Mouse (Mus musculus) B cell, adult 2 months (primary cell): Measurements from ENCODE around the gene Cd244a.
A peak's percentile ranks its signal among the peaks of the same experiment; 100 is the strongest.

ENCODE experiments used
- DNase-seq, 2 experiments: peaks; one replicate each; pipeline ENCODE4 v3.0.0; 2022

Gene Cd244a

GRCm38 (mm10) chr1:171558898-171559297 lies at the start of gene Cd244a:
TSS of gene Cd244a (plus strand) at chr1:171559193.
- peak; percentile 32 to 38 for DNase-seq

- no peak for DNase-seq
These were observed 45.8 kb upstream of the Cd244a start for GRCm38 (mm10) chr1:171513234-171513633.

- DNase-seq: no peak
These were observed 45.2 kb upstream of the Cd244a start for GRCm38 (mm10) chr1:171513760-171514159.

- DNase-seq: peak; percentile 24 to 44
These were observed 44.0 kb upstream of the Cd244a start for GRCm38 (mm10) chr1:171515039-171515438.

GRCm38 (mm10) chr1:171515557-171515956 lies 43.4 kb upstream of the Cd244a start:
- DNase-seq: no peak

GRCm38 (mm10) chr1:171531367-171531766 lies 27.6 kb upstream of the Cd244a start:
- no peak for DNase-seq

- DNase-seq: peak; percentile 38
These were observed 26.2 kb upstream of the Cd244a start for GRCm38 (mm10) chr1:171532830-171533229.

DNA sequence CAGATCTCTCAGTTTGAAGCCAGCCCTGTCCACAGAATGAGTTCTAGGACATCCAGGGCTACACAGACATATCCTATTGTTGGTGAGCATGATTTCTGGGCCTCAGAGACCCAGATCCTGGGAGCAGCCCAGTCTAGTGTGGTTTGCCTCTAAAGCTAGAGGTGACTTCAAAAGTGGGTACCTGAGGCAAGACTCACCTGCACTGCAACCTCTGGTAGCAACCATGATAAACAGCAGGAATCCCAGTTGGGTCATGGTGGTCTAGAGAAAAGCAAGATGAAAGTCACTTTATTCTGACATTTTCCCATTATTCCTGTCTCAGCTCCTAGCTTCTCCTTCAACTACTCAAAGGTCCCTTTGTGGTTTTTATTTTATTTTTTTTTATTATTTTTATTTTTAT lies 24.4 kb upstream of the Cd244a start:
- no peak for DNase-seq

GRCm38 (mm10) chr1:171535194-171535593 lies 23.8 kb upstream of the Cd244a start, which contains the start of gene Itln1:
TSS of gene Itln1 (minus strand) at chr1:171535294.
- DNase-seq: no peak

- no peak for DNase-seq
These were observed 18.3 kb upstream of the Cd244a start for GRCm38 (mm10) chr1:171540694-171541093.

DNA sequence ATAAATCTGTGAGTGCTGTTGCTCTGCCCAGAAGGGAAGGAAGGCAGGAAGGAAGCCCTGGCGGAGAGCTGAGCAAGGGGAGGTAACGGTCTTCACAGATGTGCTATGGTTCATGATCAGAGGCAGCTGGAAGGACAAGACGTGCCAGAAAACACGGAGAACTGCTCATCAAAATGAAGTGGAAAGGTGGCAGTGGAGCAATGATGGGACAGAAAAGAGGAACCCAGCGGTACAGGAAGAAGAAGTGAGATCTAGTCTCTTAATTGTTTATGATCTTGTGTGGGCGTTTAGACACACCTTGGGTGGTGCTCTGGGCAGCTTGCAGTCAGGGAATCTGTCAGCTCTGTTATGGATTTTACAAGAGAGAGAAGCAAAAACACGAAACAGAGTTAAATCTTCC lies 7.7 kb upstream of the Cd244a start:
- DNase-seq: peak; percentile 70 to 71

GRCm38 (mm10) chr1:171552230-171552629 lies 6.8 kb upstream of the Cd244a start:
- DNase-seq: no peak

DNA sequence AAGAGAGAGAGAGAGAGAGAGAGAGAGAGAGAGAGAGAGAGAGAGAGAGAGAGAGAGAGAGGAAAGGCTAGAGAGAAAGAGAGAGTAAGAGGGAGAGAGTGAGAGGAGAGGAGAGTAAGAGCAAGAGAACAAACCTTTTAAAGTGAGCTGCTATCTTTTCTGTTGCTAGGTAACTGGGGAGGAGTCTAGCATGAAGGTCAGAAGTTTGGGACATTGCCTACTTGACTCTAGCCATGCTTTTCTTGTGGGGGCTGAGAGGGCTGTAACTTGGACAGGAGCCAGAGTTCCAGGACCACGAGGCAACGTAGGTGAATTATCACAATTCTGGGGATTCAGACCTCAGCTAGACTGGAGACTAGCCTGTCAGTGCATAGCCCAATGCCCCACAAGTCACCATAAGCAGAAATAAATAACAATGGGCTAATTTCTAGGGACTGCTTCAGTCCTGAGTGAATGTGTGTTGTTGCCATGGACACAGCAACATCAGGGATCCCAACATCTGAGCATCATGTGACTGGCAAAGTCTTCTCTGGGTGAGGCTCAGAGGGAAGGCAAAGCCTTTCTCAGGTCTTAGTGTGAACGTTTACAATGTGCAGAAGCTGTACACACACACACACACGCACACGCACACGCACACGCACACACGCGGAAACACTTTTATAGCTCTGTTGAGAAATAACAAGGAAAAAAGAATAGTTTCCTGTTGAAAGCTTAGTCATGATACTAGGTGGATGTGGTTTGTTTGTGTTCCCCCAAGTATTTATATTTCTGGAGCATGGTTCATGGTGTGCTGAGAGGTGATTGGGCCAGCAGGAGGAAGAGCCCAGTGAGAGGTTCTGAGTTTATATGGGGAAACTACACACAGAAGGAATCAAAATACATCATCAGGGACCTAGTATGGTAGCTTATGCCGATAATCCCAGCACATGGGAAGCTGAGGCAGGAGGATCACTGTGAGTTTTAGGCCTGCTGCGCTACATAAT lies 5.3 kb upstream of the Cd244a start:
- no peak for DNase-seq

GRCm38 (mm10) chr1:171556366-171556765 lies 2.6 kb upstream of the Cd244a start:
- no peak for DNase-seq

- DNase-seq: no peak
These were observed 586 bp upstream of the Cd244a start for GRCm38 (mm10) chr1:171558407-171558806.

GRCm38 (mm10) chr1:171560262-171560661 lies 1.3 kb downstream of the Cd244a start:
- DNase-seq: no peak

GRCm38 (mm10) chr1:171561200-171561599 lies 2.2 kb downstream of the Cd244a start:
- DNase-seq: no peak

DNA sequence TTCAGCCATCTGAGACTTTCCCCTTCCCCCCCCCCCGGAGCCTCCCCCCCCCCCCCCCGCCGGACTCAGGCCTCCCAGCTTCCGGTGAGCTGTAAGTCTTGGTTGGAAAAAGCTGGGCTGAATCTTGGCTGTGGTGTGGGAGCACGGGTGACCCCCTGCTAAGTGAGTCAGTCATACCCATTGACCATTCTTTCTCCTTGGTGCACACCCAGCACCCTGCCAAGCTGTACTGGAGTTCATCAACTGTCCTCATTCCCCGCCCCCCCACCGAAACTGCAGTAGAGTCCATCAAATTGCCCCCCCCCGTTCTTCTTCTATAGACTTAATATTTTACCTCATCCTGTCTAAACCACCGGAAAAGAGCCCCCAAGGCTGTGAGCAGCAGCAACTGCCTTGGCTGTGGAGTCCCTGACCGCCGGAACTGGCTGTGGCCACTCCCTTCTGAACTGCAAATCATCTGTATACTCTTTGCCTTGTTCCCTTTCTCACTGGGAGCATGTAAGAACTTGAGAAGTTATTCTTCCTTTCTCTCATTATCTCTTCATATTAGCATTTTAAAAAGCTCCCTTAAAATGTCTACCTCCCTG lies 2.7 kb downstream of the Cd244a start:
- peak; percentile 36 to 38 for DNase-seq

- DNase-seq: peak; percentile 59 to 63
These were observed 4.0 kb downstream of the Cd244a start for GRCm38 (mm10) chr1:171563042-171563441.

GRCm38 (mm10) chr1:171564247-171564646 lies 5.3 kb downstream of the Cd244a start:
- DNase-seq: peak; percentile 64

GRCm38 (mm10) chr1:171565888-171566287 lies 6.9 kb downstream of the Cd244a start:
- DNase-seq: no peak

- peak; percentile 85 to 87 for DNase-seq
These were observed 7.8 kb downstream of the Cd244a start for GRCm38 (mm10) chr1:171566777-171567176.

DNA sequence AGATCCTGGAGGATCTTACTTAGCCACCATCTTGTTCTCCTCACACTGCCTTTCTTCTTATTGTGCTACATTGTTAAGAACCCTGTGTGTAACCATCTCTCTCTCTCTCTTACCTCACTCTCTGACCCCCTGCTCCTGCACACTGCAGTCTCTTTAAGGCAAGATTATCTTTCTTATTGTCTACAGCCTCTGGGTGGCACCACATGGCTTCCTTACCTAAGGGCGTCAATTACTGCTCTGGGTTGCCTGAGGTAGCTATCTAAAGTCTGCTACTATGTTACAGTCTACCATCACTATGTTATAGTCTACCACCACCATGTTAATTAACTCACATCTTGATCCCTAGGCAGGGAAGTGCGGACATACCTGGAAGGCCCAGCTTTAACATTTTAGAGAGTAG lies 9.4 kb downstream of the Cd244a start:
- no peak for DNase-seq

DNA sequence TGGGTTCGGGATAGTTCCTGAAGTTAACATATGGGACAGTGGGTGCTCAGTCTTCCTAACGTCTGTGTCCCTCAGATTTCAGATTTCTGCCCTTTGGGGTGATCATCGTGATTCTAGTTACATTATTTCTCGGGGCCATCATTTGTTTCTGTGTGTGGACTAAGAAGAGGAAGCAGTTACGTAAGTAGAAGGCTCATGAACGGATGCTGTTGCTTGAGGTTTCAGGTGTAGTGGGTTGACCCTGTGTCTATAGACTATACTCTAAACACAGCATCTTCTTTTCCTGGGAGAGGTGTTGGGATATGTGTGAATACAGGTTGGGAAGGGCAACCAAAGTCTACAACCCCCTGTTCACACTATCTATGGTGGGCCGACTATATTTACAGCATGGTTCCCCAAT lies 18.2 kb downstream of the Cd244a start:
- no peak for DNase-seq
